Mouse (Mus musculus) limb, embryonic 10.5 days (tissue): ENCODE measurements at regions not wholly inside any gene's neighbourhood (a gene's known extent, or its start where the extent isn't known, plus 50 kb on each side); places are given as distances from the start of the nearest gene placed in this dataset.
A peak's percentile ranks its signal among the peaks of the same experiment; 100 is the strongest.

Experiments
- DNase-seq: peaks from one replicate; pipeline ENCODE4 v3.0.0-alpha.2; 2017; ENCODE audit warnings: low spot score
- H3K27ac ChIP-seq: fragments of 300-500 bp; sonication (generic); 2 replicates; pipeline ENCODE4 v1.5.1; 2016; ENCODE audit warnings: mild to moderate bottlenecking
- H3K27me3 ChIP-seq: fragments of 300-500 bp; sonication (generic); 2 replicates; pipeline ENCODE4 v1.6.1; 2016; ENCODE audit warnings: low read depth, mild to moderate bottlenecking; ENCODE audit not compliant: poor library complexity, severe bottlenecking
- H3K36me3 ChIP-seq: fragments of 300-500 bp; sonication (generic); 2 replicates; pipeline ENCODE4 v1.6.1; 2016; ENCODE audit warnings: mild to moderate bottlenecking, moderate library complexity
- H3K4me1 ChIP-seq: fragments of 300-500 bp; sonication (generic); 2 replicates; pipeline ENCODE4 v1.6.1; 2016
- H3K4me3 ChIP-seq: fragments of 300-500 bp; sonication (generic); 2 replicates; pipeline ENCODE4 v1.5.1; 2016; ENCODE audit warnings: mild to moderate bottlenecking, moderate library complexity
- H3K9me3 ChIP-seq: fragments of 300-500 bp; sonication (generic); replicated peaks from 2 replicates; pipeline ENCODE4 v1.6.1; 2016; ENCODE audit warnings: mild to moderate bottlenecking
- WGBS: fragments of 180-500 bp; shearing (Covaris S2); methylation state at CpG from one replicate; pipeline ENCODE4 v1.1.7; 2016; 5-methylcytosine and 5-hydroxymethylcytosine counted together

DNA sequence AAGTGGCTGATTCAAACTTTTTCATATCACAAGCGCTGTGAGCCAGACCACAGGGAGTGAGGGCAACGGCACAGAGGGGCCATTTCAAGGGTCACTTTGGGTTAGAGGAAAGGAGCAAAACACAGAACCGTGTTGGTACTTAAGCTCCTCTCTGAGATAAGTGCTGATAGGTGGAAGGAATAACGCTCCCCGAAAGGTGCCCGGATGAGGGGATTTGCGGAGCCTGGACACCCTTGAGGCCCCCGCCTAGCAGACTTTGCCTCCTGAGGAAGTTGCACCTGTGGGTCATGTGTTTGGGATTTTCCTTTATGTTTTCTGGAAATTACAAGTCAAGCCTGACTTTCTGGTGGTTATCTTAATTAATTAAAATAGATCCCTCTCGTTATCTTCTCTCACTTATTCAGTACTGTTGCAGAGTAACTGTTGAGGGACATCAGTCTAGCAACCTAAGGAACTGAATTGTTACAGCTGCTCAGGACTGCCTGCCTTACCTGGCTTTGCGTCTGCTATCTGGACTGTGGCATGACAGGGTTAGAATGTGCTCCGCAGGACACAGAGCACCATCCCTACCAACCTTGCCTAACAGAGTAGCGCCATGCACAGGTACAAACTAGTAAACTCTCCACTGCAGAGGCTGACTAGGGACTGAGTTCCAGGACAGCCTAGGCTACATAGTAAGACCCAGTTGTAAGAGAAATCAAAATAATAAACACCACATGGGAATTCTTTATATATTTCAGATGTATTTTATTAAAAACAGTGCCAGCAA, 137.4 kb upstream of the Plcz1 start:
- no peaks in the 10 kb centered on the region for H3K36me3 ChIP-seq
- no peaks in the 10 kb centered on the region for H3K27me3 ChIP-seq
- WGBS = 89% methylated on average over 12 of the region's 12 CpGs
- no peak overlapping the region for H3K27ac ChIP-seq
- H3K9me3 ChIP-seq = no peaks in the 10 kb centered on the region
- H3K4me3 ChIP-seq = no peak overlapping the region
- DNase-seq = no peak
- H3K4me1 ChIP-seq = peaks cover 9% of the 10 kb centered on the region

DNA sequence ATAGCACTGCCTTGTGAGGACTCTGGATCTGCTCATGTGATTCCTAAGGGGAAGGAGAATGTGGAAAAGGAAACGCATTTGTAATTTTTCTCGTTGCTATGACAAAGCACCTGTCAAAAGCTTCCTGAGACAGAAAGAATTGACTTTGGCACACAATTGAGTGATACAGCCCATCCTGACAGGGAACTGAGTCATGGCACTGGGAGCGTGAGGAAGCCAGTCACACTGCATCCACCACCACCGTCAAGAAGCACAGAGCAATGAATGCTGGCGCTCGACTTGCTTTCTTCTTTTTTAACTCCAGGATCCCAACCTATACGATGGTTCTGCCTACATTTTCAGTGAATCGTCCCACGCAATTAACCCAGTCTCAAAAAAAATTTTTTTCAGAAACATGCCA, 131.5 kb upstream of the Plcz1 start:
- WGBS = 91% methylated on average over 9 of the region's 9 CpGs
- Histone ChIP-seq H3K27ac (no peak overlapping the region), H3K36me3 (no peaks in the 10 kb centered on the region), H3K9me3 (no peaks in the 10 kb centered on the region), H3K4me1 (no peaks in the 10 kb centered on the region), H3K27me3 (no peaks in the 10 kb centered on the region), H3K4me3 (no peak overlapping the region)
- DNase-seq = no peak

DNA sequence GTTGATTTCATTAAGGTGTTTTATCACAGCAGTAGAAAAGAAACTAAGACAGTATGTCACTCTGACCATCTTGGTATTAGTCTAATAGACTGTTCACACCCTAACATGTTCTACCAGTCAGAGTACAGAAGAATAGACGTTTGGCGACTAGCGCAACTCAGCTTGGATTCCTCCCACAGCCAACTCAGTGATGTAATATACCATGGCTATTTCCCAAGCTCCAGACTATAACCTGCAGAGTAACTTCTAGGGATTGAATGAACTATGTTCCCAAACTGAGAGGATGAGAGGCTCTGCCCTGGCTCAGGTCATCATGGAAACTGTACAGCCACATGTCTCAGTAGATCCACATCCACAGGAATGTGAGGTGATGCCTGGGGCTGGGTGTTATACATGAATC, 128.6 kb upstream of the Plcz1 start:
- Histone ChIP-seq H3K27ac (no peak overlapping the region), H3K27me3 (no peaks in the 10 kb centered on the region), H3K4me1 (no peaks in the 10 kb centered on the region), H3K9me3 (no peaks in the 10 kb centered on the region), H3K4me3 (no peak overlapping the region), H3K36me3 (no peaks in the 10 kb centered on the region)
- WGBS = 97% methylated on average over 3 of the region's 3 CpGs
- no peak for DNase-seq

DNA sequence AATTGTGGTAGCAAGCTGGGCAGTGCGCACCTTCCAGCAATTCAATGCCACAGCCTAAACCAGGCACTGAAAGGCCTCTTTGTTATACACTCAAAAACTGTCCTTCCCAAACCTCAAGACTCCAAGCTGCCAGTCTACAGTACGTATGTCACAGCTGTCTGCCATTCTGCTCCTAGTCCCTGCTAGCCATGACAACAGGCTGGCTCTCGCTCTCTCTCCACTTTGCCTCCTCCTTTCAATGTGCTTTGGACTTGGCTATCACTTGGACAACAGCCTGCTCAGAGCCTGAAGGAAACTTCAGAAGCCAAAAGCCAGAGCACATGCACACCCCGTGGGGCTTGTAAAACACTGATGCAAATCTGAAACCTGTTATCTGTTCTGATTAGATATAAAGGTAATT, 125.9 kb upstream of the Plcz1 start:
- no peak for DNase-seq
- Histone ChIP-seq H3K36me3 (no peaks in the 10 kb centered on the region), H3K4me3 (no peak overlapping the region), H3K9me3 (no peaks in the 10 kb centered on the region), H3K27me3 (no peaks in the 10 kb centered on the region), H3K27ac (no peak overlapping the region), H3K4me1 (peaks cover 5% of the 10 kb centered on the region; the same call in 1 of the 2 replicates)
- 88% methylated on average over 4 of the region's 4 CpGs for WGBS

DNA sequence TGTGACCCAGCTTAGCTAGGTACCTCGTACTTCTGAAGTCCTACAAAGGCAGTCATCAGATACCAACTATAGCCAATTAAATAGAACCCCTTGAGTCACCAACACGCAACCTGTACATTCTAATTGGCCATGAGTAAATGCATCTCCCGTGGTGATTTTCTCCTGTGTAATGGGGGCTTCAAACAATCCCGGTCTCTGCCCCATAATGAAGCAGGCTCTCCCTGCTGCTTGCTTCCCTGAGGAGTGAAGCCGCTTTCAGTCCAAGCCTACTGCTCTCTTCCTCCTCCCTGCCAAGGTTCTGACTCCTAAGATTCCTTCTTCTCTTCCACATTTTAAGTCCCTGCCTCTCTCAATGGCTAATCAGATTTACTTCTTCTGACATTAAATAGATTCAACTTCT, 121.5 kb upstream of the Plcz1 start:
- H3K4me1 ChIP-seq = peaks cover 5% of the 10 kb centered on the region; the same call in 1 of the 2 replicates
- H3K4me3 ChIP-seq = no peak overlapping the region
- H3K9me3 ChIP-seq = no peaks in the 10 kb centered on the region
- DNase-seq = no peak
- 84% methylated on average over 5 of the region's 5 CpGs for WGBS
- no peaks in the 10 kb centered on the region for H3K27me3 ChIP-seq
- no peaks in the 10 kb centered on the region for H3K36me3 ChIP-seq
- peak overlapping the region; percentile 7; the same call in 1 of the 2 replicates for H3K27ac ChIP-seq

DNA sequence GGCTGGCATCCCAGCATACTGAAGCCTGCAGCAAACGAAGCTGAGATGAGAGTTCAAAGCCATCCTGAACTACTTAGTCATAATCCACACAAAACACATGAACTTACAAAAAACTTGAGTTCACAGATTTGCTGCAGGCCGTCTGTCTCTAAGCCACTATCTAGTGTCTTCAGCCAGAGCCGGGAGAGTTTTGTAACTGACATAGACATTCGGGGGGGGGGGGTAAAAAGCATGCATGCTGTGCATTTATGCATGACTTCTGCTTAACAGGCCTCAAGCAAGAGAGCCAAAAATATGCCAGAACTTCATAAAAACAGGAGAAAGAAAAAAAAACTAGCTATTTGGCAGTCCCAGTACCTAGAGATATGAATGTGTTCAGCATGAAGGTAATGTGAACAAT, 120.2 kb upstream of the Plcz1 start:
- Histone ChIP-seq H3K4me3 (no peak overlapping the region), H3K4me1 (peaks cover 5% of the 10 kb centered on the region; the same call in 1 of the 2 replicates), H3K9me3 (no peaks in the 10 kb centered on the region), H3K27ac (no peak overlapping the region), H3K36me3 (no peaks in the 10 kb centered on the region), H3K27me3 (no peaks in the 10 kb centered on the region)
- no peak for DNase-seq
- 85% methylated on average over 4 of the region's 4 CpGs for WGBS

DNA sequence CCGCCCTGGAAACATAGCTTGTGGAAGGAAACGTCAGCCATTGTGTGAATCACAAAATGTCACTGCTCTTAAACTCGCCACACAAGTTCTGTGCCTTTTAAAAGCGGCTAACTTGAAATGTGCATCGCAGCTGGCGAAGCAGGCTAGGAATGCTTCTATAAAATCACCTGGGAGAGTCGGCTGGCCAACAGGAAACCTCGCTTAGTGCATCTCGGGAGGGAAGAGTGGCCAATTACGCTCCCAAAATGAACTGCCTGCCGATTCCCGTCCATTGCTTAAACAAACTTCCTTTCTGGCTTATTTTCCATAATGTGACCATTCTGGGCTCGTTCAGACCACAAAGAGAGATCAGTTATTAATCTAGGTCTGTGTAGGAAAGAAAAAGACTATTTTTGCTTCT, 119.7 kb upstream of the Plcz1 start:
- H3K9me3 ChIP-seq = no peaks in the 10 kb centered on the region
- no peak overlapping the region for H3K27ac ChIP-seq
- 86% methylated on average over 13 of the region's 13 CpGs for WGBS
- no peaks in the 10 kb centered on the region for H3K36me3 ChIP-seq
- no peak overlapping the region for H3K4me3 ChIP-seq
- no peaks in the 10 kb centered on the region for H3K27me3 ChIP-seq
- peaks cover 5% of the 10 kb centered on the region; the same call in 1 of the 2 replicates for H3K4me1 ChIP-seq
- no peak for DNase-seq

DNA sequence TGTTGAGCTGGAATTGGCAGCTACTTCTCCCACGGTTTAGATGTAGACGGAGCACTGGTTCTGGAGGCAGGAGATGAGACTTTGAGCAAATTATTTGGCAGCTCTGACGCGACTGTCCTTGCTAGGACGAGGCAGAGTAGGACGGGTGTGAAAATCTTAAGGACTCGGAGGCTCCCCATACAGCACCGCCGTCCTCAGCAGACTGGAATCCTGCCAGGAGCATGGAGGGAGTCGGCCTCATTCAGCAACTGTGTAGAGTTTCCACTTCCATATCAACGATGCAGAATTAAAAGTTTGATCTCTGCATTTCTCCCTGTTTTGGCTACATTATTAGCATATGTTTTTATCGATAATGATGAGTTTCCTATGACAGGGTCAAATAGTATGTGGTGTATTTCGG, 117.7 kb upstream of the Plcz1 start:
- DNase-seq = no peak
- H3K4me3 ChIP-seq = no peak overlapping the region

DNA sequence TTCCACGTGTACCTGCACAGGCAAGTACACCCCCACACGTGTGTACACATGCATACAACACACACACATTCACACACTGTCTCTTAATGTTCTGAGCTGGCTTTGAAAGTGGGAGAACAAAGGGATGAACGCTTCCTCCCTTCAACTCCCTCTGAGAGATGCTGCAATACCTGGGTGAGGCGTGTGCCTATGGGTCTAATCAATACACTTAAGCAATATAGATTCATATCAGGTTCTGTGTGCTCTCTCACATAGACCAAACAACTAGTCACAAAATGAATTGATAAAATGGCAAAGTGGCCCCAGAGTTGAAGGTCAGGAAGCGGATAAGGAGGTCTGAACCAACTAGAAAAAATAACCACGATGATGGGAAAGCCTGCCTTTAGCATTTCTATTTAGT, 116.1 kb upstream of the Plcz1 start:
- Histone ChIP-seq H3K27ac (no peak overlapping the region), H3K4me1 (no peaks in the 10 kb centered on the region), H3K27me3 (no peaks in the 10 kb centered on the region), H3K36me3 (no peaks in the 10 kb centered on the region), H3K4me3 (no peak overlapping the region), H3K9me3 (no peaks in the 10 kb centered on the region)
- WGBS = 89% methylated on average over 6 of the region's 6 CpGs
- no peak for DNase-seq

More for the DNA sequence above, 117.7 kb upstream of the Plcz1 start:
- H3K27ac ChIP-seq = no peak overlapping the region
- peaks cover 3% of the 10 kb centered on the region; the same call in 1 of the 2 replicates for H3K4me1 ChIP-seq
- 84% methylated on average over 13 of the region's 13 CpGs for WGBS
- no peaks in the 10 kb centered on the region for H3K36me3 ChIP-seq
- no peaks in the 10 kb centered on the region for H3K9me3 ChIP-seq
- H3K27me3 ChIP-seq = no peaks in the 10 kb centered on the region

DNA sequence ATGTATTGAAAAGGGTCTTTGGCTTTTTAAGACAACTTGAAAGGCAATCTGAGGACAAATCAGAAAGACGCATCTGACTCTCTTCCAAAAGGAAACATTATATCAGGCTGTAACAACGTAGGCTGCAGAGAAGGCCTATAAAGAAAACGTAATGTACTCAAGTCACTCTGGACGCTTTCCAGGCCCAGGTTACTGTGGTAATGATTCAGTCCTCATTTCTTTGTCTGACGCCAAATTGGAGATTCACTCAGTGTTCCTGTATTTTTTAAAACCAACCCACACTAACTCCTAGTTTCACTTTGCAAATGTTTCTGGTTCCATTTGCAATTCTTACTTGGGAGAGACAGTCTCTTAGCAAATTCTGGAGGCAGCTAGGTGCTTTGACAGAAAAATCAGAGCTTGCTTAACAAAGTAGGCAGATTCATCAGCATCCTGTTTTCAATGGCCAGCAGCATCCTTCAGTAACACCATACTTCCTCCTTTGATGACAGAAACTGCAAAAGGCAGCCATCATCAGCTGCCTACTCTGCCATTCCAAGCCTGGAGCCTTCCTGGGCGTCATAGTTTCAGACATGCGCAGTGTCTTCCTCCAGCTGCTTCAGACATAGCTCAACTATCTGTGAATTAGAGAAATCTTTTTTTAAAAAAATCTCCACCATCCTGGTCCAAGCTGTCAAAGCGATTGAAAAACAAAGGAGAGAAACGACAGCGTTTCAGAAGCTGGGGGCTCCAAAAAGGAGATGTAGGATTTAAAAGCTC, 111.3 kb upstream of the Plcz1 start:
- no peak overlapping the region for H3K27ac ChIP-seq
- no peaks in the 10 kb centered on the region for H3K27me3 ChIP-seq
- H3K36me3 ChIP-seq = no peaks in the 10 kb centered on the region
- WGBS = 72% methylated on average over 10 of the region's 10 CpGs
- H3K9me3 ChIP-seq = no peaks in the 10 kb centered on the region
- no peak overlapping the region for H3K4me3 ChIP-seq
- H3K4me1 ChIP-seq = peaks cover 10% of the 10 kb centered on the region
- DNase-seq = no peak

DNA sequence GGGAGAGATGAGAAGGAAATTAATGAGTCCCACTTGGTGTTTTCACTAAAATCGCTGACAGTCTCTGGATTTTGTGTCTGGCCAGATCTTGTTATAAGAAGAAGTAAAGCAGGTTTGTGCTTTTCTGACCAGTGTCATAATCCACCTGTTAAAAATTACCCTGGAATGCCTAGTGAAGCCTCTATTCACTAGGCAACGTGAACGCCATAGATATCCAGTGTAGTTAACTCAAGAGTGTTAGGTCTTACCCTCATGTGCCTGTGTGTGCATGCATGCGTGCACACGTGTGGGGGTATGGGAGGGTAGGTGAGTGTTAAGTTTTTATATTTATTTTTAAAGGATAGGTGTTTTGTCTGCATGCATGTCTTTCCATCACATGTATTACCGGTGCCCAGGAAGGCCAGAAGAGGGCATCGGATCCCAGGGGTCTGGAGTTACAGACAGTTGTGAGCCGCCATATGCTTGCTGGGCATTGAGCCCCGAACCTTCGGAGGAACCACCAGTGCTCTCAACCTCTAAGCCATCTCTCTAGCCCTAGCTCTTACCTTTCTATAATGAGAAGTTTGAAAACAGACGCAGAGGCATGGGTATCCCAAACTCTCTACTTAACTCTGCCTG, 107.5 kb upstream of the Plcz1 start:
- WGBS = 92% methylated on average over 11 of the region's 11 CpGs
- Histone ChIP-seq H3K36me3 (no peaks in the 10 kb centered on the region), H3K4me1 (peaks cover 20% of the 10 kb centered on the region), H3K27me3 (no peaks in the 10 kb centered on the region), H3K4me3 (no peak overlapping the region), H3K27ac (peak overlapping the region; percentile 20; the same call in 1 of the 2 replicates), H3K9me3 (no peaks in the 10 kb centered on the region)
- DNase-seq = no peak

DNA sequence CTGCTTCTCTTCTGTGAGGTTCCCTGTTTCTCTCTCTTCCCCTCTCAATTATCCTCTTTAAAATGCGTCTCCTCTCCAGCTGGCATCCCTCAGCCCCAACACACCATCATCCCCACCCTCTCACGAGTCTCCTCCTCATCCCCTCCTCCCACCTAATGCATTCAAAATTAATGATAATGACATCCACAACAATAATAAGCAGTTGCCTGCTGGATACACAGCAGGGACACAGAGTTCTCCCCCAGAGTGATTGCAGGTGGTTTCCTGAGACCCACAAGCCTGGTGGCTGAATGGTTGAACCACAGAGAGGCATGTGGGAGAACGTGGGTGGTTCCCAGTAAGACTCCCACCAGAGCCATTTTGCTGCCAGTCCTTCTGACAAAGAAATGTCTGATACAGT, 106.9 kb upstream of the Plcz1 start:
- Histone ChIP-seq H3K9me3 (no peaks in the 10 kb centered on the region), H3K36me3 (no peaks in the 10 kb centered on the region), H3K27me3 (no peaks in the 10 kb centered on the region), H3K27ac (peak overlapping the region; percentile 20; the same call in 1 of the 2 replicates), H3K4me1 (peaks cover 20% of the 10 kb centered on the region), H3K4me3 (no peak overlapping the region)
- DNase-seq = no peak
- 60% methylated on average over 3 of the region's 3 CpGs for WGBS

DNA sequence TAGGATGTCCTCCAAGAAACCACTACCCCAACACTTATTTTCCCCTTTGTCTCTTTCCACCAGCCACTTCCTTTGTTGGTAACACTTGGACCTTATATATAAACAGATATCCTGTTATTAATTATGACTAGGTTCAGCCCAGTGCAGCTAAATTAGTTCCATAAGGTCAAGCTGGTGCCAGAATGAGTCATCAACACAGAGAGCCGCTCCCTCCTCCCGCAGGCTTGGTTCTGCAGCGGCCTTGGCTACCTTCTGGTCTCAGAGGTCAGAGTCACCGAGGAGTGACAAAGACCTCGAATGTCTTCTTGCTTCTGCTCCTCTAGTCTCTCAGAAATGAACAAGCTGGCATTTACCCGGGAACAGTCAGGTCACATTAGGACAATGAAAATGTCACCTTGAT, 106.5 kb upstream of the Plcz1 start:
- Histone ChIP-seq H3K27me3 (no peaks in the 10 kb centered on the region), H3K36me3 (no peaks in the 10 kb centered on the region), H3K9me3 (no peaks in the 10 kb centered on the region), H3K4me3 (no peak overlapping the region), H3K4me1 (peaks cover 20% of the 10 kb centered on the region), H3K27ac (0 out of 2 replicates have a peak overlapping the region, but pooled peaks have one; percentile 20)
- no peak for DNase-seq
- 45% methylated on average over 6 of the region's 6 CpGs for WGBS
